Mouse (Mus musculus) left cerebral cortex, adult 8-10 months (tissue): Measurements from ENCODE around the gene Gabpb1. TPM values are rescaled to one million over a fixed set of nuclear protein-coding genes. Genes with fewer than 3 reads are reported as not detected.
"Not testable (repeated sequence)": the region's sequence is repeated elsewhere in the genome, so short reads cannot be mapped to it uniquely, and the experiment has no call there.

Experiments used
- DNase-seq, 2 experiments: peaks; one replicate each; pipeline ENCODE4 v3.0.0; 2022; ENCODE audit warnings: low spot score in 2 of 2
- total RNA-seq, 4 experiments: library from RNA; stranded (reverse); gene quantifications; 2 replicates each; pipeline ENCODE4 v1.2.4; 2022

Gene Gabpb1
- total RNA-seq, 4 experiments from 2014 or later: 13.8 to 19.2 (median 16.8) TPM

GRCm38 (mm10) chr2:126644768-126645167 is 31.4 kb downstream of the Gabpb1 start:
- no peak for DNase-seq

GRCm38 (mm10) chr2:126640298-126640697 is 35.8 kb downstream of the Gabpb1 start:
- no peak for DNase-seq

- no peak for DNase-seq
Observed at GRCm38 (mm10) chr2:126635939-126636823, 40.0 kb downstream of the Gabpb1 start.

- DNase-seq: no peak
Observed at GRCm38 (mm10) chr2:126633165-126633564, 43.0 kb downstream of the Gabpb1 start.

- no peak for DNase-seq
Observed at GRCm38 (mm10) chr2:126628455-126628995, 47.6 kb downstream of the Gabpb1 start.

GRCm38 (mm10) chr2:126623138-126623537 is 53.0 kb downstream of the Gabpb1 start:
- DNase-seq: no peak

- no peak for DNase-seq
Observed at GRCm38 (mm10) chr2:126622455-126622854, 53.7 kb downstream of the Gabpb1 start.

- no peak for DNase-seq
Observed at GRCm38 (mm10) chr2:126619249-126619704, 56.9 kb downstream of the Gabpb1 start, which contains the start of gene Hdc. Gene Hdc (minus strand): TSS chr2:126619299.

GRCm38 (mm10) chr2:126618470-126619179 is 57.5 kb downstream of the Gabpb1 start:
- no peak for DNase-seq

GRCm38 (mm10) chr2:126615355-126615754 is 60.8 kb downstream of the Gabpb1 start:
- no peak for DNase-seq

- not testable (repeated sequence) for DNase-seq
Observed at GRCm38 (mm10) chr2:126609600-126609999, 66.5 kb downstream of the Gabpb1 start.

GRCm38 (mm10) chr2:126607553-126608203 is 68.5 kb downstream of the Gabpb1 start:
- DNase-seq: no peak

- no peak for DNase-seq
Observed at GRCm38 (mm10) chr2:126606688-126607062, 69.5 kb downstream of the Gabpb1 start.

- no peak for DNase-seq
Observed at GRCm38 (mm10) chr2:126606061-126606687, 70.0 kb downstream of the Gabpb1 start.

GRCm38 (mm10) chr2:126601918-126602600 is 74.1 kb downstream of the Gabpb1 start:
- no peak for DNase-seq

GRCm38 (mm10) chr2:126600533-126600932 is 75.6 kb downstream of the Gabpb1 start:
- no peak for DNase-seq

GRCm38 (mm10) chr2:126599005-126599404 is 77.1 kb downstream of the Gabpb1 start:
- no peak for DNase-seq

- DNase-seq: no peak
Observed at GRCm38 (mm10) chr2:126598359-126598758, 77.8 kb downstream of the Gabpb1 start.

GRCm38 (mm10) chr2:126597279-126598241 is 78.6 kb downstream of the Gabpb1 start:
- DNase-seq: no peak
